Mouse (Mus musculus) E14TG2a.4 (cell line): ENCODE measurements at regions not wholly inside any gene's neighbourhood (a gene's known extent, or its start where the extent isn't known, plus 50 kb on each side); places are given as distances from the start of the nearest gene placed in this dataset.

Source experiments
- H3K27me3 ChIP-seq: 2 replicates; pipeline ENCODE4 v1.6.1; 2014; ENCODE audit warnings: low read length, control low read depth; ENCODE audit not compliant: insufficient read depth
- H3K36me3 ChIP-seq: 2 replicates; pipeline ENCODE4 v1.6.1; 2014; ENCODE audit warnings: low read length, control low read depth; ENCODE audit not compliant: insufficient read depth
- H3K4me1 ChIP-seq: replicated peaks from 2 replicates; pipeline ENCODE4 v1.6.1; 2014; ENCODE audit warnings: low read depth, low read length, control low read depth
- H3K4me3 ChIP-seq: replicated peaks from 2 replicates; pipeline ENCODE4 v1.5.1; 2014; ENCODE audit warnings: mild to moderate bottlenecking, low read length
- H3K9me3 ChIP-seq: 2 replicates; pipeline ENCODE4 v1.6.1; 2014; ENCODE audit warnings: low read length, control low read depth
- CTCF ChIP-seq: conservative IDR thresholded peaks from 2 replicates; pipeline ENCODE4 v1.5.1; 2014; ENCODE audit warnings: low read length
- NANOG ChIP-seq: IDR thresholded peaks from 2 replicates; pipeline ENCODE4 v1.6.1; 2014; ENCODE audit warnings: borderline replicate concordance, low read length, mixed read lengths
- POU5F1 ChIP-seq: IDR thresholded peaks from 2 replicates; pipeline ENCODE4 v1.6.1; 2014; ENCODE audit warnings: low read length, borderline replicate concordance

- no peaks in the 10 kb centered on the region for H3K36me3 ChIP-seq
- no peak for TF ChIP-seq POU5F1
- no peak for TF ChIP-seq CTCF
- TF ChIP-seq NANOG, result no peak
- no peaks in the 10 kb centered on the region for H3K9me3 ChIP-seq
- H3K4me3 ChIP-seq, result no peak overlapping the region
- H3K4me1 ChIP-seq, result no peaks in the 10 kb centered on the region
- no peaks in the 10 kb centered on the region for H3K27me3 ChIP-seq
These were observed 152.2 kb downstream of the Rpl10-ps3 start for GRCm38 (mm10) chr9:50192400-50193110.

GRCm38 (mm10) chr9:50191136-50191535, 153.6 kb downstream of the Rpl10-ps3 start:
- Histone ChIP-seq H3K27me3 (no peaks in the 10 kb centered on the region), H3K4me3 (no peak overlapping the region), H3K36me3 (no peaks in the 10 kb centered on the region), H3K9me3 (no peaks in the 10 kb centered on the region), H3K4me1 (no peaks in the 10 kb centered on the region)
- TF ChIP-seq CTCF, result no peak
- TF ChIP-seq POU5F1, result no peak
- no peak for TF ChIP-seq NANOG

- TF ChIP-seq NANOG (no peak), POU5F1 (no peak)
- Histone ChIP-seq H3K4me3 (no peak overlapping the region), H3K36me3 (no peaks in the 10 kb centered on the region), H3K4me1 (no peaks in the 10 kb centered on the region), H3K27me3 (no peaks in the 10 kb centered on the region), H3K9me3 (no peaks in the 10 kb centered on the region)
These were observed 156.1 kb downstream of the Rpl10-ps3 start for GRCm38 (mm10) chr9:50188576-50189070.

- H3K27me3 ChIP-seq, result no peaks in the 10 kb centered on the region
- TF ChIP-seq CTCF (no peak), NANOG (no peak), POU5F1 (no peak)
- H3K4me3 ChIP-seq, result no peak overlapping the region
- peaks cover 3% of the 10 kb centered on the region; the same call in 1 of the 2 replicates for H3K9me3 ChIP-seq
- H3K4me1 ChIP-seq, result no peaks in the 10 kb centered on the region
- no peaks in the 10 kb centered on the region for H3K36me3 ChIP-seq
These were observed 163.4 kb downstream of the Rpl10-ps3 start for GRCm38 (mm10) chr9:50181360-50181759.

- H3K4me3 ChIP-seq, result no peak overlapping the region
- no peaks in the 10 kb centered on the region for H3K27me3 ChIP-seq
- H3K4me1 ChIP-seq, result peaks cover 6% of the 10 kb centered on the region
- peaks cover 5% of the 10 kb centered on the region; the same call in 1 of the 2 replicates for H3K9me3 ChIP-seq
- TF ChIP-seq CTCF, result no peak
- H3K36me3 ChIP-seq, result no peaks in the 10 kb centered on the region
These were observed 168.6 kb downstream of the Rpl10-ps3 start for GRCm38 (mm10) chr9:50176131-50176530.

- Histone ChIP-seq H3K4me3 (no peak overlapping the region), H3K36me3 (no peaks in the 10 kb centered on the region), H3K27me3 (no peaks in the 10 kb centered on the region), H3K4me1 (peaks cover 30% of the 10 kb centered on the region), H3K9me3 (peaks cover 5% of the 10 kb centered on the region; the same call in 1 of the 2 replicates)
- TF ChIP-seq CTCF (peak; percentile 68), NANOG (no peak), POU5F1 (no peak)
These were observed 172.8 kb downstream of the Rpl10-ps3 start for GRCm38 (mm10) chr9:50171826-50172464.

- Histone ChIP-seq H3K4me1 (peaks cover 30% of the 10 kb centered on the region), H3K9me3 (no peaks in the 10 kb centered on the region), H3K27me3 (no peaks in the 10 kb centered on the region), H3K36me3 (no peaks in the 10 kb centered on the region), H3K4me3 (peak overlapping the region; percentile 29; the same call in 1 of the 2 replicates)
- no peak for TF ChIP-seq CTCF
- TF ChIP-seq POU5F1, result no peak
- TF ChIP-seq NANOG, result no peak
These were observed 173.6 kb downstream of the Rpl10-ps3 start for GRCm38 (mm10) chr9:50171164-50171563.

GRCm38 (mm10) chr9:50170637-50171036, 174.1 kb downstream of the Rpl10-ps3 start:
- Histone ChIP-seq H3K27me3 (no peaks in the 10 kb centered on the region), H3K9me3 (no peaks in the 10 kb centered on the region), H3K4me3 (peak overlapping the region; percentile 29; the same call in 1 of the 2 replicates), H3K36me3 (no peaks in the 10 kb centered on the region), H3K4me1 (peaks cover 30% of the 10 kb centered on the region)
- TF ChIP-seq CTCF, result no peak
- no peak for TF ChIP-seq NANOG
- TF ChIP-seq POU5F1, result no peak

GRCm38 (mm10) chr9:50154618-50155017, 190.2 kb downstream of the Rpl10-ps3 start:
- no peaks in the 10 kb centered on the region for H3K4me1 ChIP-seq
- no peaks in the 10 kb centered on the region for H3K9me3 ChIP-seq
- H3K27me3 ChIP-seq, result no peaks in the 10 kb centered on the region
- no peaks in the 10 kb centered on the region for H3K36me3 ChIP-seq
- TF ChIP-seq NANOG (no peak), CTCF (no peak), POU5F1 (no peak)
- H3K4me3 ChIP-seq, result no peak overlapping the region
